Mouse (Mus musculus): ENCODE data around the gene Pcsk1n.

The Pcsk1n gene

DNA sequence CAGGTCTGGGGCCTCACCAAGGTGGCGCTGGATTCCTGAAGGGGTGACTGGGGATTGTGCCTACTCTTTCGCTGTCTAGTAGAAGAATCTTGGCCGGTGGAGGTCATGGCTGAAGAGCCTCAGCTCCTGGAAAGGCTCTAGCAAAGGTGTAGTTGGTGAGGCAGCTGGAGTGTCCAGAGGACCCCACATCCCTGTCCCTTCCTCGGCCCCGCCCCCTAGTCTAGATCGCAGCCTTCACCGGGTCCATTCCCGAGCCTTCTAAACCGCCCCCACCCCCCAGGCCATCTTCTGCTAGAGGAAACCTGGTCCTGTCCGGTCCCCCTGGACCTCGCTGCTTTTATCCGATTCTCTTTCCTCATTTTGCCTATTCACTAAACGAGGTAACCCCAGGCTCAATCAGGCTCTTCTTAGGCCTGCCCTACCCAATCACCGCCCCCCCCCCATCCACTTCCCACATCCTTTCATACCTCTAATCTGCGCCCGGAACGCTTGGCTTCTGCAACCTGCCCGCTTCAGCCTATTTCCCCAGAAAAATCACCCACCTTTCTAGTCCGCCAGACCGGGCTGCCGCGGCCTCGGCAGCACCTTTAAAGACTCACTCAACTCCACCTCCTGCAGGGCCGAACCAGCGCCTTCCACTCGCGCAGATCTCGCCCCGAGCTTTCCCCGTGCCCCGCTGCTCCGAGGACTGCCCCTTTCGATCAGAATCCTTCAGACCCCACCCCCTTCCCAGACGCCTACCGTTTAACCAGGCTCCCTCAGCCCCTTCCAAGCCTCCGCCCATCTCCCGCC, 27.7 kb downstream of the Pcsk1n start, which contains the start of gene Hdac6:
Hdac6 (minus strand) TSS at position 782 of the 792 bp plus-strand sequence.
- peak; percentile 30 for DNase-seq

DNA sequence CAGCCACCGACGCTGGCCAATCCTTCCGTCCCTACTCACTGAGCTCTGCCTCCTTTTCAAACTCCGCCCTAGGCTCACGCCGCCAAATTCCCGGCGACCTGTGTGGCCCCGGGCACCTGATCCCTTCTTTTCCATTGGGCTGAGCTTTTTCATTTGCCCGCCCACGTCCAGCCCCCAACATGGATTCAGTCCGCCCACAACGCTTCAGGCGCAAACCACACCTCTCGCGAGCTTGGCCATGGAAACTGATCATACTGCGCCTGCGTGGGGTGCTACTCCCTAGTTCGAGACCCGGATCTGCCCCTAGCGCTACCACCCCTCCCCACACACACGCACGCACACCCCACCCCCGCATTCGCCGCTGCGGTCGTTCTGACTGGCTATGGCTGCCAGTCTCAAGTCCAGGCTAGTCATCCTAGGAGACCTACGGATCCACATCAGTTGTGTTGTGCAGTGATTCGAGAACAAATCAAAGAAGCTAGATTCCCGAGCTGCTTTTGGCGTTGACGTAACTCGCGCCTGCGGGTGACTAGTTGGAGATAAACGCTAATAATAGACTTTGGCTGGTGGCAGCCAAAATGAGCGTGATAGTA, 28.4 kb downstream of the Pcsk1n start:
- DNase-seq = peak; percentile 92

DNA sequence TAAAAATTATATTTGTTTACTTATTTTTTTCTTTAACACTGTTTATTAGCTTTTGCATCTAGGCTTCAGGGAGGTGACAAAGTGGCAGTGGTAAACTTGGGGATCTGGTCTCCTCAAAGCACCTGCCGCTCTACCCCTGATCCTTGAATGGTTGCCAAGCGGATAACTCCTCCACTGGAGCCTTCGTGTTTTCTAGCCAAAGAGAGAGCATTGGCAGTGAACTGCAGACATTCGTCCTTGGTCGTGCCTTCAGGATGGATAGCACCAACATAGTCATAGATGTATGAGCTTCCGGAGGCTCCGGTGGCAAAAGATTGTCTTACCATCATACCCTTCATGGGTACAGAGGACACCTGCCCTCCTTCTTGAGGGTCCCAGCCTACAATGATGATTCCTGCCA, 30.5 kb downstream of the Pcsk1n start:
- no peak for DNase-seq

DNA sequence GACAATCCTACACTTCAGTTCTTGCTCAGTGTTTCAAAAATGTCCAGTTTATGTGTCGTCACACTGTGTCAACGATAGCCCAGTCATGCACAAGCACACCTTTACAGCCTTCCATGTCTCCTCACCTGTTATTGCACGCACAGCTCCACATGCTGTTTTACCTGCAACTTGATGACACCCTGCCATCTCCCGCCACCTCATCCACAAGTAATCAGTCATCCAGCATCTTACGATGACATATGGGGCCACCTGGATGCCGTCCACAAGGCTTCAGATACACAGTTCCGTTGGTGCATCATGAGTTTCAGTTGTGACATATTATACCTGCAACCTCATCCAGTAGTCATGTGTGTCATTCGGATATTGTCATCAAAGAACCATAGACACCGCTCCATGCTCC, 39.2 kb downstream of the Pcsk1n start:
- DNase-seq = no peak

DNA sequence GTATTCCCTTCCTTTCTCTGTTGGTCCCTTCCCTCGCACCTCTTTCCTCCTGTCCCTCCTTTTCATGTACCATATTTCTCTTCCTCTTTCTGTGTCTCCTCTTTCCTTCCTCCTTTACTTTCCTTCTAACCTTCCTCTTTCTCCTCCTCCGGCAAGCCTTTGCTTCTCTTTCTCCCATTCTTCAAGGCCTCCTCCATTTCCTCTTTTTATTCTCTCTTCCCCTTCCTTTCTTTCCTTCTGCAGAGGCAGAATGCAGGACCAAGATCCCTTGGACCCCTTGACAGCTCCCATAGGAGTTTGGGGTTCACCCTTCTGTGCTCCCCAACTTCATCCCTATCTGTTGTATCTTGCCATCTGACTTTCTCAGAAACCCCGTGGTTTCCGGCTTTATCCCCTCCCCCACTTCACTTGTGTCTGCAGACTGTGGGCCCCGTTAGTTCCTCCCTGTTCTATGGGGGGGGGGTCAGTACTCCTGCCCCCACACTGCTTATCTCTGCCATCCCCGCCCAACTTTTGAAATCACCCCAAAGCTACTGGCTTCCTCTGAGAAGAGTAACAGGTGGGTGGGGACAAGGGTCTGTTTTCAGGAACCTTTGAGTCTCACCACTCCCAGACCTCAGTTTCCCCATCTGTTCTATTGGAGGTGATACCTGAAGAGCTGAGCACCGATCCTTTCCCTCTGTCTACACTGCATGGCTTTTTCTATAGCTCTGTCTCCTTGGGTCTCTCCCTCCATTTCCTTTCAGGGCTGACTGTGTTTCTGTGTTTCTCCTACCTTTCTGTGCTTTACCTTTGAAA, 44.4 kb downstream of the Pcsk1n start:
- DNase-seq = no peak

DNA sequence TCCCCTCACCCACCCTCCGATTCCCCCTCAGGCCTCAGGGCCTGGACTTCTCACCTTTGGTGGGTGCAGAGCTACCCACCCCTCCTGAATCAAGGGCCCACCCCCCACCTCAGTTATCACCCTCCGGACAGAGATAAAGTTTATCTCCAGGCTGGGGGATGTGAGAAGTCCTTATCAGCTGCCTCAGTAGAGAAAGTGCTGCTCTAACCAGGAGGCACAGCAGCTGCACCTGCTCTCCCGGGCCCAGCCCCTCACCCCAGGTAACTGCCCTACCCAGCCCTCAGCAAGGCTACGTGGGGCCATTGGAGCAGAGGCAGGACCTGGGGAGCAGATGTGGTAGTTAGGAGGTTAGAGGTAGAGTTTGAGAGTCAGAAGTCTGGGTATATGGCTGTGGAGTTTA, 46.5 kb downstream of the Pcsk1n start:
- no peak for DNase-seq

DNA sequence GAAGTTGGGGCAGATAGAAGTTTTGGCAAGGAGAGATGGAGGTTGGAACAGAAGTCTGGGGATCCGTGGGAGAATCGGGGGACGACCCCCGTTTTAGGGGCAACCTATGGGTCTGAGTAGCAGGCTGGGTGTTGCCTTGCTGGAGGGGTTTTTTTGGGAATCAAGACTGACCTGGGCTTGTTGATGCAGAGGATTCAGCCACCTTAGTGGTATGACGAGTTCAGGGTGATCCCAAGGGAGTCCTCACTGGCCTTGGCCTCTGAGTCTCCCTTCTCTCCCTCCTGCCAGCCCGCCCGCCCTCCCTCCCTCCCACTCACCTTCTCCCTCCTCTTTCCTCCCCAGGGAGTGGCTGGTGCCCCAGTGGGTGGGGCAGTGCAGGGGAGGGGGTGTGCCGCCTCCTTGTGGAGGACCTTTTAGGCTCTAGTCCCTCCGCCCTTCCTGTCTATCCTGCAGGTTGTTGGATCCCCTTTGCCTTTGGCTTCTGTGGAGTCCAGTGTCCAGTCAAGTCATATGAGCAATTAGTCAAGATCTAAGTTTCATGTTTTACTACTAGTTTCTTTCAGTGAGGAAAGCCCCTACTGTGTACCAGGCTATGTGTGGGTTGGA, 48.1 kb downstream of the Pcsk1n start:
- no peak for DNase-seq

DNA sequence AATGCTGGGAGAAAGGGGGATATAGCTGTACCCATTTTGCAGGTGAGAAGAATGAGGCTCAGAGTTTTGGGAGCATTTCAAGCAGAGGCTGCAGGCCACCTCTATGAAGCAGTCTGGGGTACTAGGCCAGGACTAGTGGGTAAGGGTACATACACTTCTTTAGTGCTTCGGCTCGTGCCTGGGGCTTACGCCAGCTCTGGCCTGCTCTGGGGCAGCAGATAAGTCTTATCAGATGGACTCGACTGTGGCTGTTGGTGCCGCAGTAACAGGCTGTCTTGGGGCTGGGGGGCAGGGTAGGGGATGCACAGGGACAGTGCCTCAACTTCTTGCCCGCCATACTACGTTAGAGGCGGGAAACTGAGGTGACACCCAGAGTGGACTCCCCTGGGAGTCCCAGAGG, 48.6 kb downstream of the Pcsk1n start:
- DNase-seq = no peak

DNA sequence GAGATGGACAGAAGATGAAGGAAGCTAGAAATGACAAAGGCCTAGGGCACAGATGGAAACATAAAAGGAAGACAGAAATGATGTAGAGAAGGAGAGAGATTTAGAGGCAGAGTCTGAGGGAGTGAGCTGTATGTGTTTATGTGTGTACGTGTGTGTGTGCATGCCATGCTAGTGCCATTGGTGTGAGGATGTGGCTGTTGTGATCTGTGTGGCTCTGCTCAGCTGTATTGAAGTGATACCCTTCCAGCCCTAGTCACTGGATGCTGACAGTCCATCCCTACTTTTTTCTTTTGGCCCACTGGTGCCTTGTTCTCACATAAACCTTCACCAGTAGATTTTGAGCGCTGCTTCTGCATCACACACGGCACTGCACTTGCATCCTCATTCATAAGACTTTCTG, 49.3 kb downstream of the Pcsk1n start:
- DNase-seq = no peak

DNA sequence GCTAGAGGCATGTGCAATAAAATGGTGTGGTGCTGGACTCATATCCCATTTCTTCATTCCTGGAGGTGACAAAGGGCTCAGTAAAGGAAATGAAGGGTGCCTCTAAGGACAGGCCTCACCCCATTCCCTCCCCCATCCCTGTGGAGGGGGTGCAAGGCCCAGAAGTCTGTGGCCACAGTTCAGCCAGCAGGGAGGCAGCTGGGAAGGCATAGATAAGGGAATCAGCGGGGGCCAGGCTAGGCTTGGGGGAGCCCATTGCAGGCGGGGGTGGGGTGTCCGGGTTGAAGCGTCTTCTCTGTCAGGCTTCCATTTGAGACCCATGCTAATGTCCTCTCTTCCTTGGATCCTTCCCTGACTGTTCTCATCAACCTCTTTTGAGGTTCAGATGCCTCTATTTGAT, 51.7 kb downstream of the Pcsk1n start:
- DNase-seq = no peak
